Mouse (Mus musculus) spleen, adult 2 months (tissue): ENCODE results near the gene Opalin. TPM values are rescaled to one million over a fixed set of nuclear protein-coding genes. Genes with fewer than 3 reads are reported as not detected.

Source experiments
- DNase-seq, 2 experiments: peaks; one replicate each; pipeline versions ENCODE4 v3.0.0 to v3.0.0-alpha.2; 2012 to 2021; ENCODE audit warnings: low spot score in 2 of 2, low read depth in 1 of 2
- H3K27ac ChIP-seq: fragments of 200-500 bp; 2 replicates; pipeline ENCODE4 v1.5.1; 2012; ENCODE audit warnings: low read length, inconsistent platforms; ENCODE audit not compliant: insufficient read depth
- H3K27me3 ChIP-seq: fragments of 200-500 bp; 2 replicates; pipeline ENCODE4 v1.6.1; 2012; ENCODE audit warnings: mild to moderate bottlenecking, moderate library complexity, low read length, inconsistent platforms; ENCODE audit not compliant: control insufficient read depth, insufficient read depth
- H3K36me3 ChIP-seq: fragments of 200-500 bp; 2 replicates; pipeline ENCODE4 v1.6.1; 2012; ENCODE audit warnings: mild to moderate bottlenecking, low read length, inconsistent platforms; ENCODE audit not compliant: control insufficient read depth, insufficient read depth
- H3K4me1 ChIP-seq: fragments of 200-500 bp; 2 replicates; pipeline ENCODE4 v1.6.1; 2011; ENCODE audit warnings: inconsistent platforms; ENCODE audit not compliant: control insufficient read depth, insufficient read depth, insufficient read length
- H3K4me3 ChIP-seq: fragments of 200-500 bp; 2 replicates; pipeline ENCODE4 v1.5.1; 2011; ENCODE audit warnings: mild to moderate bottlenecking, inconsistent platforms; ENCODE audit not compliant: insufficient read depth, insufficient read length; ENCODE audit errors: extremely low read depth
- CTCF ChIP-seq: fragments of 200-500 bp; IDR thresholded peaks from 2 replicates; pipeline ENCODE4 v1.5.1; 2011; ENCODE audit warnings: mild to moderate bottlenecking, inconsistent platforms; ENCODE audit not compliant: insufficient read depth, insufficient read length, insufficient replicate concordance; ENCODE audit errors: extremely low read depth
- POLR2A ChIP-seq: fragments of 200-500 bp; IDR thresholded peaks from 2 replicates; pipeline ENCODE4 v1.6.1; 2011; ENCODE audit warnings: low read depth, low read length, inconsistent platforms
- WGBS: fragments of 180-500 bp; shearing (Covaris S2); methylation state at CpG from one replicate; pipeline ENCODE4 v1.1.7; 2018; 5-methylcytosine and 5-hydroxymethylcytosine counted together
- polyA plus RNA-seq: library from polyadenylated mRNA; depleted of rRNA; stranded (reverse); fragments of >200 nt; gene quantifications from 2 replicates; pipeline ENCODE4 v1.2.3, GENCODE M21; 2012; rRNA removed

The Opalin gene
- polyA plus RNA-seq, result not detected in 2 replicates

- no peak within 1 kb of the TSS for H3K27ac ChIP-seq
- TF ChIP-seq POLR2A, result no peak
- no peak for TF ChIP-seq CTCF
- no peaks in the 10 kb centered on the region for H3K4me1 ChIP-seq
- H3K4me3 ChIP-seq, result no peak within 1 kb of the TSS
- no peaks in the 10 kb centered on the region for H3K27me3 ChIP-seq
- no peaks in the 10 kb centered on the region for H3K36me3 ChIP-seq
- WGBS, result 88% methylated on average over 3 of the region's 3 CpGs
- no peak for DNase-seq
These were observed at the start of gene Opalin for GRCm38 (mm10) chr19:41076906-41077305. Opalin (minus strand) TSS chr19:41077113.

GRCm38 (mm10) chr19:41123009-41123408, 46.1 kb upstream of the Opalin start:
- no peaks in the 10 kb centered on the region for H3K27me3 ChIP-seq
- H3K4me1 ChIP-seq, result no peaks in the 10 kb centered on the region
- no peaks in the 10 kb centered on the region for H3K36me3 ChIP-seq
- H3K4me3 ChIP-seq, result no peak overlapping the region
- no peak for DNase-seq
- 46% methylated on average over 3 of the region's 3 CpGs for WGBS
- H3K27ac ChIP-seq, result no peak overlapping the region
- TF ChIP-seq POLR2A (no peak), CTCF (no peak)

GRCm38 (mm10) chr19:41119924-41120323, 43.0 kb upstream of the Opalin start:
- Histone ChIP-seq H3K36me3 (no peaks in the 10 kb centered on the region), H3K4me1 (no peaks in the 10 kb centered on the region), H3K4me3 (no peak overlapping the region), H3K27me3 (no peaks in the 10 kb centered on the region), H3K27ac (no peak overlapping the region)
- WGBS, result 87% methylated on average over 13 of the region's 13 CpGs
- TF ChIP-seq POLR2A, result no peak
- no peak for TF ChIP-seq CTCF
- DNase-seq, result no peak

GRCm38 (mm10) chr19:41118346-41118745, 41.4 kb upstream of the Opalin start:
- 71% methylated on average over 6 of the region's 6 CpGs for WGBS
- DNase-seq, result no peak

GRCm38 (mm10) chr19:41117334-41117733, 40.4 kb upstream of the Opalin start:
- H3K27ac ChIP-seq, result no peak overlapping the region
- no peak overlapping the region for H3K4me3 ChIP-seq
- no peaks in the 10 kb centered on the region for H3K27me3 ChIP-seq
- no peaks in the 10 kb centered on the region for H3K4me1 ChIP-seq
- WGBS, result 82% methylated on average over 4 of the region's 4 CpGs
- TF ChIP-seq CTCF, result no peak
- no peak for TF ChIP-seq POLR2A
- H3K36me3 ChIP-seq, result no peaks in the 10 kb centered on the region
- DNase-seq, result no peak

More at GRCm38 (mm10) chr19:41118346-41118745, 41.4 kb upstream of the Opalin start:
- Histone ChIP-seq H3K4me3 (no peak overlapping the region), H3K4me1 (no peaks in the 10 kb centered on the region), H3K27me3 (no peaks in the 10 kb centered on the region), H3K36me3 (no peaks in the 10 kb centered on the region), H3K27ac (no peak overlapping the region)
- no peak for TF ChIP-seq CTCF
- TF ChIP-seq POLR2A, result no peak

GRCm38 (mm10) chr19:41114611-41115010, 37.7 kb upstream of the Opalin start:
- DNase-seq, result no peak
- Histone ChIP-seq H3K27ac (no peak overlapping the region), H3K4me3 (no peak overlapping the region), H3K36me3 (no peaks in the 10 kb centered on the region), H3K27me3 (no peaks in the 10 kb centered on the region), H3K4me1 (no peaks in the 10 kb centered on the region)
- TF ChIP-seq POLR2A, result no peak
- no peak for TF ChIP-seq CTCF
- WGBS, result 35% methylated on average over 5 of the region's 5 CpGs

- no peak for DNase-seq
- TF ChIP-seq CTCF (no peak), POLR2A (no peak)
- H3K27ac ChIP-seq, result no peak overlapping the region
- H3K4me1 ChIP-seq, result no peaks in the 10 kb centered on the region
- WGBS, result 81% methylated on average over 17 of the region's 17 CpGs
- H3K36me3 ChIP-seq, result no peaks in the 10 kb centered on the region
- no peak overlapping the region for H3K4me3 ChIP-seq
- H3K27me3 ChIP-seq, result no peaks in the 10 kb centered on the region
These were observed 37.1 kb upstream of the Opalin start for GRCm38 (mm10) chr19:41113911-41114531.
